Comparison of ENCODE assay signal across 8 mouse cellular contexts in genomic region chr12:113075063-113075454, GRCm38 (mm10). TPM values are rescaled to one million over a fixed set of nuclear protein-coding genes. Genes with fewer than 3 reads are reported as not detected.
DNase-seq lines count a peak whose midpoint lies in the region; ATAC-seq and TF ChIP-seq lines count a peak whose summit lies in the region.

No protein-coding gene starts in this region.

- peaks cover 8% of the 10 kb centered on the region for H3K4me1 ChIP-seq in ES-Bruce4 (ENCODE audit: control insufficient read depth, insufficient read depth, low read length)
- H3K4me1 ChIP-seq in forebrain, embryonic 14.5 days (ENCODE audit: control insufficient read depth, insufficient read depth, low read length) = peaks cover 14% of the 10 kb centered on the region; the same call in 1 of the 2 replicates
- peaks cover 26% of the 10 kb centered on the region for H3K4me1 ChIP-seq in neural tube, embryonic 15.5 days

- TF ChIP-seq CTCF in ES-Bruce4 (IDR thresholded peaks at IDR 0.05; ENCODE audit: low read depth, low read length) = peak; percentile 91

- intact Hi-C loops in heart, postnatal 14 days (cut with DNase I) = loop anchor here (2.0 to 10.0 kb wide), 3 partner anchors 60 to 200 kb away; partner anchors contain the start of gene Pacs2

- H3K27me3 ChIP-seq in ES-Bruce4 (ENCODE audit: control insufficient read depth, insufficient read depth, low read length, poor library complexity, severe bottlenecking) = no peaks in the 10 kb centered on the region
- no peaks in the 10 kb centered on the region for H3K27me3 ChIP-seq in forebrain, embryonic 14.5 days (replicated peaks; ENCODE audit: control insufficient read depth, insufficient read depth, low read length)
- no peaks in the 10 kb centered on the region for H3K27me3 ChIP-seq in neural tube, embryonic 15.5 days (replicated peaks)

- TF ChIP-seq POLR2A in ES-Bruce4 (IDR thresholded peaks at IDR 0.05; ENCODE audit: insufficient read depth, low read length) = no peak

- peak overlapping the region; percentile 74 for H3K9ac ChIP-seq in ES-Bruce4 (ENCODE audit: low read depth, poor library complexity, severe bottlenecking)
- H3K9ac ChIP-seq in forebrain, embryonic 14.5 days (ENCODE audit: low read length) = peak overlapping the region; percentile 77
- peak overlapping the region; percentile 64 for H3K9ac ChIP-seq in neural tube, embryonic 15.5 days (replicated peaks)

- TF ChIP-seq EP300 in ES-Bruce4 (IDR thresholded peaks at IDR 0.05; ENCODE audit: insufficient read depth, low read depth, low read length) = no peak

- peak; percentile 94 for DNase-seq in forebrain, embryonic 14.5 days (ENCODE audit: low spot score)
- peak; percentile 86 to 90 for DNase-seq in heart, postnatal 14 days
- peak; percentile 88 for DNase-seq in layer of hippocampus, adult 11-12 months (ENCODE audit: low spot score)
- DNase-seq in lung, adult 18-20 months = peak; percentile 85 to 89
- peak; percentile 80 for DNase-seq in testis, postnatal 14 days (ENCODE audit: low spot score)

- H3K36me3 ChIP-seq in ES-Bruce4 (ENCODE audit: control insufficient read depth, insufficient read depth, low read length, poor library complexity, severe bottlenecking) = no peaks in the 10 kb centered on the region
- peaks cover 20% of the 10 kb centered on the region for H3K36me3 ChIP-seq in forebrain, embryonic 14.5 days (ENCODE audit: control insufficient read depth, insufficient read depth, low read length)
- peaks cover 19% of the 10 kb centered on the region for H3K36me3 ChIP-seq in neural tube, embryonic 15.5 days

- peak overlapping the region; percentile 96 for H3K4me2 ChIP-seq in forebrain, embryonic 14.5 days (ENCODE audit: low read length)
- H3K4me2 ChIP-seq in neural tube, embryonic 15.5 days = peak overlapping the region; percentile 92

- WGBS in forebrain, embryonic 14.5 days = 4% methylated on average over 10 of the region's 10 CpGs
- WGBS in neural tube, embryonic 15.5 days = 3% methylated on average over 10 of the region's 10 CpGs

- H3K4me3 ChIP-seq in ES-Bruce4 (ENCODE audit: low read depth, low read length) = peak overlapping the region; percentile 85
- peak overlapping the region; percentile 42 for H3K4me3 ChIP-seq in forebrain, embryonic 14.5 days (ENCODE audit: low read depth, low read length)
- peak overlapping the region; percentile 43 for H3K4me3 ChIP-seq in neural tube, embryonic 15.5 days (replicated peaks)

- peak; percentile 79 for ATAC-seq in cerebellum, adult (ENCODE audit: insufficient number of reproducible peaks, low FRiP score, low TSS enrichment)
- peak; percentile 79 for ATAC-seq in forebrain, embryonic 14.5 days
- ATAC-seq in neural tube, embryonic 15.5 days (ENCODE audit: low FRiP score) = peak; percentile 80

- H3K27ac ChIP-seq in ES-Bruce4 (ENCODE audit: insufficient read depth, low read length) = no peak overlapping the region
- H3K27ac ChIP-seq in forebrain, embryonic 14.5 days (ENCODE audit: low read depth, low read length) = peak overlapping the region; percentile 93
- H3K27ac ChIP-seq in neural tube, embryonic 15.5 days (replicated peaks) = peak overlapping the region; percentile 95

- H3K9me3 ChIP-seq in ES-Bruce4 (replicated peaks; ENCODE audit: control insufficient read depth, insufficient read depth, low read length, poor library complexity, severe bottlenecking) = no peaks in the 10 kb centered on the region
- H3K9me3 ChIP-seq in forebrain, embryonic 14.5 days (replicated peaks; ENCODE audit: control insufficient read depth, low read length) = no peaks in the 10 kb centered on the region
- H3K9me3 ChIP-seq in neural tube, embryonic 15.5 days (replicated peaks) = no peaks in the 10 kb centered on the region

RNA-seq across cellular contexts. Expression of gene Tex22, which starts 0.8 kb away (rescaled TPM):
- not detected in 2 replicates for polyA plus RNA-seq in ES-Bruce4 (2011; ENCODE audit: insufficient read depth, insufficient read length, low read depth, missing spikeins)
- not detected in 2 replicates for polyA plus RNA-seq in forebrain, embryonic 14.5 days (2014; fragmentation: Nextera tagmentation; extraction: Ambion mirVana)
- under 1 TPM in 1 of 2 experiments, not detected in 1; 0.27 TPM for total RNA-seq in heart, postnatal 14 days (2021)
- polyA plus RNA-seq in neural tube, embryonic 15.5 days (2015; fragmentation: Nextera tagmentation; extraction: Ambion mirVana) = not detected in 2 replicates

RNA-seq across cellular contexts. Expression of gene Mta1, which starts 23.0 kb away (rescaled TPM):
- polyA plus RNA-seq in ES-Bruce4 (2011; ENCODE audit: insufficient read depth, insufficient read length, low read depth, missing spikeins) = 100 and 108 TPM in 2 replicates
- 16.6 and 18.7 TPM in 2 replicates for polyA plus RNA-seq in forebrain, embryonic 14.5 days (2014; fragmentation: Nextera tagmentation; extraction: Ambion mirVana)
- 10 to 100 TPM; 45.1 to 46.8 TPM for total RNA-seq in heart, postnatal 14 days (2021)
- 14.3 and 15.0 TPM in 2 replicates for polyA plus RNA-seq in neural tube, embryonic 15.5 days (2015; fragmentation: Nextera tagmentation; extraction: Ambion mirVana)
